Mouse (Mus musculus): Measurements from ENCODE around the gene Ms4a6c.
"Not testable (repeated sequence)": the region's sequence is repeated elsewhere in the genome, so short reads cannot be mapped to it uniquely, and the experiment has no call there.

The Ms4a6c gene

GRCm38 (mm10) chr19:11469215-11469614, at the start of gene Ms4a6c:
Gene Ms4a6c (plus strand): TSS chr19:11469366.
- not testable (repeated sequence) for DNase-seq

- DNase-seq: not testable (repeated sequence)
These were observed 38.0 kb upstream of the Ms4a6c start for GRCm38 (mm10) chr19:11431209-11431608.

DNA sequence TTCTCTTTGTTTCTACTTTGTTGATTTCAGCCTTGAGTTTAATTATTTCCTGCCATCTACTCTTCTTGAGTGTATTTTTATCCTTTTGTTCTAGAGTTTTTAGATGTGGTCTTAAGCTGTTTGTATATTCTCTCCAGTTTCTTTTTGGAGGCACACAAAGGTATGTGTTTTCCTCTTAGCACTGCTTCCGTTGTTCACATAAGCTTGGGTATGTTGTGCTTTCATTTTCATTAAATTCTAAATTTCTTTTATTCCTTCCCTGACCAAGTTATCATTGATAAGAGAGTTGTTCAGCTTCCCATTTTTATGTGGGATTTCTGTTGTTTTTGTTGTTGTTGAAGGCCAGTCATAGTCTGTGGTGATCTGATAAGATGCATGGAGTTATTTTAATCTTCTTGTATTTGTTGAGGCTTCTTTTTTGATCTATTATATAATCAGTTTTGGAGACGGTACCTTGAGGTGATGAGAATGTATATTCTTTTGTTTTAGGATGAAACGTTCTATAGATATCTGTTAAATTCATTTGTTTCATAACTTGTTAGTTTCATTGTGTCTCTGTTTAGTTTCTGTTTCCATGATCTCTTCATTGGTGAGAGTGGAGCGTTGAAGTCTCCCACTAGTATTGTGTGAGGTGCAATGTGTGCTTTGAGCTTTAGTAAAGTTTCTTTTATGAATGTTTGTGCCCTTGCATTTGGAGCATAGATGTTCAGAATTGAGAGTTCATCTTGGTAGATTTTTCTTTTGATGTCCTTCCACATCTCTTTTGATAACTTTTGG, 33.9 kb upstream of the Ms4a6c start:
- DNase-seq: no peak

GRCm38 (mm10) chr19:11443338-11443737, 25.8 kb upstream of the Ms4a6c start, which contains the start of gene Ms4a4b:
Gene Ms4a4b (plus strand): TSS chr19:11443553.
- no peak for DNase-seq

DNA sequence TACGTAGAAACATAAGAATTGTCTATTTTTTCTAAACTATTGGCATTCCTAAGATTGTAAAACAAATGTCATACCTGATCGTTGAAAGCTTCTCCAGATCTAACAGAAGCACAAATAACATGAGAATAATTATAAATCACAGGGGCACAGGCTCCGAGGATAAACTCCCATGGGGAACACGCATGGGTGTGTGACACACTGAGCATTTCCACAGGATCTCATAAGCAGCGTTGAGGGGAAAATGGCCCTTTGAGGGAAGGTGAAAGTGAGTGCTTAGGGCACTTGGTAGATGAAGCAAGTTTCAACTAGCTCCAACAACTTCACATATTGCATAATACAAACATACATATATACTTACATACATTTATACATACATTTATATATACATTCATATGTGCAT, 25.2 kb upstream of the Ms4a6c start:
- DNase-seq: no peak

DNA sequence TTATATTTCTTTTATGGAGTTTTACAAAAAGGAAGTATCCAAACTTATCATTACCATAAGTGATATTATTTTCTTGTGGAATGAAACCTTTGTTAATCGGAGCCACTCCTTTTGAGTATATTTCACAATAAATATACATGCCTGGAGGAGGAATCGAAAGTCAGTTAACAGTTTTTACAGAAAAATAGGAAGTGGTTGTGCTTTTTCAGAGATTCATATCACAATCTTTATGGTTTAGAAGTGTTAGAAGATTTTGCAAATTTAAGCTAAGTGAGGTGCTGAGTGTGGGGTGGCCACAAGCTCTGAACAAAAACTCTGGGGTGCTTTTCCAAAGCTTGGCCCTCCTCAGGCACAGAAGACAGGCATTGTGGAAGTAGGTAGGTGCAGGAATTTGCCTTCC, 21.9 kb upstream of the Ms4a6c start:
- DNase-seq: no peak

DNA sequence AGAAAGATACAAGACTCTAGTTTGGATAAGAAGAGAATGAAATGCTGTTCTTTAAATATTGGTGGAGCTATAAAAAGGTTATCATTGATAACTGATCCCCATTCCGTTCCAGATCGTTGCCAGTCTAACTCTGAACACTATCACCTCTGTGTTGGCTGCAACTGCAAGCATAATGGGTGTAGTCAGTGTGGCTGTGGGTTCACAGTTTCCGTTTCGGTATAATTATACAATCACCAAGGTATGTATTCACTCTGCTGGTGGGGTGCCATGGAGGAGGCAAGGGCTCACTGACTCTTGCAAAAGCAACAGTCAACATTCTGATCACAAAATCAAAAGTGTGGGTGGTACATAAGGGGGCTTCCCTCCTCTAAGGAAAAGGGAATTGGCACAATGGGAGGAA, 10.1 kb upstream of the Ms4a6c start:
- DNase-seq: not testable (repeated sequence)

- not testable (repeated sequence) for DNase-seq
These were observed 4.4 kb upstream of the Ms4a6c start for GRCm38 (mm10) chr19:11464795-11465194.

DNA sequence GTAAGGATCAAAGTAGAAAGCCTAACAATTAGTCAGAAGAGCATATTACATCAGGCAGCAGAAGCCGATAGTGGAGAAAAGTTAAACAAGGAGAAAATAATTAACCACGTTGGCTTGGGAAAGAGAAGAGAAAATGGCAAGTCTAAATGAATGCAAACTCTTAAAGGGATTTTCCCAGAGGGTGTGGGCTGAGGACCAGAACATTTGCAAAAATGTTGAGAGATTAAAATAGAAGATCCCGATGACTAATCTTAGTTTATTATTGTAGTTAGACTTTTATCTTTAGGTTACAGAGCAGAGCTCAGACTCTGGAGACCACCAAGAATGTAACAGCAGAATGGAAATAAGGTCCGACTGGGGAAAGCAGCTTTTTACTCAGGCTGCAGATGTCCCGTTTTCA, 2.7 kb upstream of the Ms4a6c start:
- no peak for DNase-seq

- not testable (repeated sequence) for DNase-seq
These were observed 805 bp upstream of the Ms4a6c start for GRCm38 (mm10) chr19:11468361-11468760.

GRCm38 (mm10) chr19:11479714-11480113, 10.5 kb downstream of the Ms4a6c start:
- DNase-seq: no peak

- DNase-seq: no peak
These were observed 13.5 kb downstream of the Ms4a6c start for GRCm38 (mm10) chr19:11482684-11483083.

DNA sequence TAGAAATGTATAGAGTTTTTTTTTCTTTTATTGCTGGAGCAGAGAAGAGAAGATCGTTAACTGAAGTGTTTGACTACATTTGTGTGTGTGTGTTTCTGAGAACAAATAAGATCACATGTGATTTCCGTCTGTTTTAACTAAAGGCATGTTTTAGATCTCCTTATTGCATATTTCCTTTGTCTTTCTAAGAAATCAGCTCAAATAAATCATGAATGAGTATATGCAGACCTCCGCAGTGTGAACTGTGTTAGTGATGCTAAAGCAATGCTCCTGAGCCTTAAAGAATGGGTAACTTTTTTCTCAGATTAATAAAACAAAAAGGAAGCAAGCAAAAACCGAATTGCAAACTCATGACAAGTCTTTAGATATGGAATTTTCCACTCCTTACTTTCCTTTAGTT, 14.8 kb downstream of the Ms4a6c start:
- DNase-seq: no peak

DNA sequence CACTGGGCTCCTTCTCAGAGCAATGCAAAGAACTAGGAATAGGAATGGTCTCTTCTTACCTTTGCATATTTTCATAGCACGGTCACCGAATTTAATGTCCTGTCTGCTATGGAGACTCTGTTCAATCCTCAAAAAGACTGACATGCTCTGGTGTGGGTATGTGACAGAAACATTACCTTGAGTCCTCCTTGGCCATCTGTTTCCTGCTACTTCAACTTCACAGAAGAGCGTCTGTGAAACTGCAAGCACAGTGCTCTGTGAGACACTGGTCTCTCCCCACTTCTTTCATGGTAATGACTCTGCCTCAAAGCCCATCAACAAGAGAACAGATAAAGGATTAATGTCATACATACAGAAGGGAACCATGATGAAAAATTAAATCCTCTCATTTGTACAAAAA, 15.2 kb downstream of the Ms4a6c start:
- no peak for DNase-seq

GRCm38 (mm10) chr19:11485266-11485665, 16.1 kb downstream of the Ms4a6c start:
- no peak for DNase-seq

DNA sequence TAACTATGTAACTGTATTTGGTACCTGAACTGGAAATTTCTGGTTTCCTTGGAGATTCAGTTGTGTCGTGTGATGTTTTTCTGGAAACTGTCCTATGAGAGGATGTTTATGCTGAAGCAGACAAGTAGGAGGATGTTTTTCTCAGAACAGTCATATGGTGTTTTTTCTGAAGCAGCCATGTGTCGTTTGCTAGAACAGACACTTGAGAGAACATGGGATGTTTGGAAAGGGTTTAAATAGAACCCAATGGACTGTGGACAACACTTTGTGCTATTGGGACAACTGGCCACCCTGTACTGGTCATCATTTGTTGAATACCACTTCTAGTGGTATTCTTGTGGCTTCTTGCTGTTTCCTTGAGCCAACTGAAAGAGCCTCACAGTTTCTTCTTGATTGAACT, 16.6 kb downstream of the Ms4a6c start, which contains the start of gene Gm8369:
TSS of gene Gm8369 (plus strand) at position 193 of the 400 bp plus-strand sequence.
- no peak for DNase-seq

- no peak for DNase-seq
These were observed 17.4 kb downstream of the Ms4a6c start for GRCm38 (mm10) chr19:11486599-11486998.

DNA sequence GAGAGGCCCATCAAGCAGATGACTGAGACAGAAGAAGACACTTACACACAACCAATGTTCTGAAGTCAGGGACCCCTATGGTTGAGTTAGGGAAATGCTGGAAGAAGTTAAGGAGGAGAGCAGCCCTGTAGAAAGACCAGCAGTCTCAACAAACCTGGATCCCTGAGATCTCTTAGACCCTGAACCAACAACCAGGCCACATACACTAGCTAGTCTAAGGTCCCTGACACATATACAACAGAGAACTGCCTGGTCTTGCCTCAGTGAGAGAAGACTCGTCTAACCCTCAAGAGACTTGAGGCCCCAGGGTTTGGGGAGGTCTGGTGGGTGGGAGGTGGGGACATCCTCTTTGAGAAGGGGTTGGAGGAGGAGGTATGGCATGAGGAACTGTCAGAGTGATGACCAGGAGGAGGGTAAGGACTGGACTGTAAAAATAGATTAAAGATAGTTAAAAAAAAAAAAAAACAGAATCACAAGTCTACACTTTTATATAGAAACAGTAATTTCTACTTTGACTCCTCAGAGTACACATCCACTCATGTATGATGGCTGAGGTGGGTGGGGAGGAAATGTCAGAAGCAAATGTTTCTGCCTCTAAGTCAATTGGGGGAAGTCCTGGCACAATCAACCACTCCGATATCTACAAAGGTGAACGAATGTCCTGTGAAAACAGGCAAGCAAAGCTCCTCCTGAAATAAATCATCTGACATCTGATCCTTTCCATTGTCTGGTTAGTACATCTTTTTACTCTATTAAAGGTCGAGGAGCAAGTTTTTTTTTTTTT, 22.4 kb downstream of the Ms4a6c start:
- DNase-seq: no peak

DNA sequence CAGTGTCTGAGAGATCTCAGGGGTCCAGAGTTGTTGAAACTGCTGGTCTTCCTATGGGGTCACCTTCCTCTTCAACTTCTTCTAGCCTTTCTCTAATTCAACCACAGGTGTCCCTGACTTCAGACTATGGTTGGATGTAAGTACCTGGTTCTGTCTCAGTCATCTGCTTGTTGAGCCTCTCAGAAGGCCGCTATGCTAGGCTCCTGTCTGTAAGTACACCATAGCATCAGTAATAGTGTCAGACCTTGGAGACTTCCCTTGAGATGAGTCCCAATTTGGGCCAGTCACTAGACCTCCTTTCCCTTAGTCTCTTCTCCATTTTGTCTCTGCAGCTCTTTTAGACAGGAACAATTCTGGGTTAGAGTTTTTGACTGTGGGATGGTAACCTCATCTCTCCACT, 23.5 kb downstream of the Ms4a6c start:
- DNase-seq: no peak

DNA sequence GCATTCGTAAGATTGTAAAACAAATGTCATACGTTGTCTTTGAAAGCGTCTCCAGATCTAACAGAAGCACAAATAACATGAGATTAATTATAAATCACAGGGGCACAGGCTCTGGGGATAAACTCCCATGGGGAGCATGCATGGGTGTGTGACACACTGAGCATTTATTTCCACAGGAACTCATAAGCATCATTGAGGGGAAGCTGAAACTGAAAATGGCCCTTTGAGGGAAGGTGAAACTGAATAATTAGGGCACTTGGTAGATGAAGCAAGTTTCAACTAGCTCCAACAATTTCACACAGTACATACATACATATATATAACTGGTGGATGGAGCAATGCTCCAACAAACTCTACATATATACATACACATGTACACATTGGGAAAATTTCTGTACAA, 25.4 kb downstream of the Ms4a6c start:
- no peak for DNase-seq

DNA sequence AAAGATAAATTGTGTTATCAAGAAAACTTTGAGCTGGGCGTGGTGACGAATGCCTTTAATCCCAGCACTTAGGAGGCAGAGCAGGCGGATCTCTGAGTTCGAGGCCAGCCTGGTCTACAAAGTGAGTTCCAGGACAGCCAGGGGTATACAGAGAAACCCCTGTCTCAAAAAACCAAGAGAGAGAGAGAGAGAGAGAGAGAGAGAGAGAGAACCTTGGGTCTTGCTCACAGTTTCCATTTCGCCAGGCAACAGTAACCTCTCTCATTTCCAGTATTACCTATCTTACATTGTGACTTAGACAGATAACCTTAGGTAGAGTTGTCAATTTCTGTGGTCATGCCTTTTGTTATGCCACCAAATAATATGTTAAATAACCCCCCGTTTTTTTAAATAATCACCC, 27.2 kb downstream of the Ms4a6c start:
- no peak for DNase-seq

DNA sequence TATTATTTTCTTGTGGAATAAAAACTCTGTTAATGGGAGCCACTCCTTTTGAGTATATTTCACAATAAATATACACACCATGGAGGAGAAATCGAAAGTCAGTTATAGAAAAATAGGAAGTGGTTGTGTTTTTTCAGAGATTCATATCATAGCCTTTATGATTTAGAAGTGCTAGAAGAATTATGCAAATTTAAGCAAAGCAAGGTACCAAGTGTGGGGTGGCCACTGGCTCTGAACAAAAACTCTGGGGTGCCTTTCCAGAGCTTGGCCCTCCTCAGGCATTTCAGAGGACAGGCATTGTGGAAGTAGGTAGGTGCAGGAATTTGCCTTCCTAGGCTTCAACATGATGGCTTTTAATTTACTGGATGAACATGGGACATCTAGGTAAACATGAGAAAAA, 28.1 kb downstream of the Ms4a6c start:
- not testable (repeated sequence) for DNase-seq

DNA sequence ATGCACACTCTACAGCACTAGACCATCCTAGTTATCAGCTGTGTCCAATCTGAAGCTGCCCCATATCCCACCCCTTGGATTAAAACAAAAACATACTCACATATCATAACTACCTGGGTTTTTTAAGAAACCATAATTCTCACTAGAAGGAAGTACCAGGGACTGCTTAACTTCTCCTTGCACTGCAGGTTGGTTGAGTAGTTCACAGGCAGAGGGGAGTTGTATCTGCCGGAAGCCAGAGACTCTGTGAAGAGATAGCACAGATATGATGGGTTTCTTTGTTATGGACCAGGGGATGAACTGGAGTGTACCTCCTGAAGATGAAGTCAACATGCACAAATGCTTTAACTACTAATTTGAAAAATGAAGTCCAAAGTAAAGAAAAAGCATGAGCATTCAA, 31.6 kb downstream of the Ms4a6c start:
- DNase-seq: no peak

GRCm38 (mm10) chr19:11501326-11501725, 32.2 kb downstream of the Ms4a6c start:
- no peak for DNase-seq
